Mouse (Mus musculus): Measurements from ENCODE around the gene Pnpla1. TPM values are rescaled to one million over a fixed set of nuclear protein-coding genes. Genes with fewer than 3 reads are reported as not detected.

The Pnpla1 gene
- polyA plus RNA-seq, 1 experiment from 2014 or later: 12.7 TPM

- Histone ChIP-seq H3K4me2 (replicated peaks; ENCODE audit: low read depth) (0 out of 2 replicates have a peak overlapping the region, but pooled peaks have one; percentile 5), H3K4me1 (replicated peaks; ENCODE audit: control insufficient read depth, insufficient read depth) (no peaks in the 10 kb centered on the region), H3K9ac (ENCODE audit: low read length) (no peak overlapping the region), H3K9me3 (ENCODE audit: control insufficient read depth, low read length) (no peaks in the 10 kb centered on the region), H3K4me3 (ENCODE audit: low read depth, low read length) (no peak overlapping the region), H3K27me3 (ENCODE audit: control insufficient read depth, insufficient read depth, low read length) (no peaks in the 10 kb centered on the region), H3K27ac (replicated peaks) (peak overlapping the region; percentile 30; the same call in 1 of the 2 replicates), H3K36me3 (ENCODE audit: control insufficient read depth, insufficient read depth, low read length) (no peaks in the 10 kb centered on the region)
- WGBS: 27% methylated on average over 11 of the region's 11 CpGs
- peak; percentile 53 for ATAC-seq (ENCODE audit: low FRiP score, low TSS enrichment)
- TF ChIP-seq CTCF (IDR thresholded peaks at IDR 0.05; ENCODE audit: low read depth) (no peak), EP300 (optimal IDR thresholded peaks at IDR 0.05) (no peak)
- DNase-seq (ENCODE audit: low spot score): peak; percentile 62
Measured at GRCm38 (mm10) chr17:28846974-28847617, 11.1 kb upstream of the Pnpla1 start.

- WGBS: 88% methylated on average over 5 of the region's 5 CpGs
- no peak for ATAC-seq (ENCODE audit: low FRiP score, low TSS enrichment)
- H3K9ac ChIP-seq (ENCODE audit: low read length): no peak overlapping the region
- no peaks in the 10 kb centered on the region for H3K9me3 ChIP-seq (ENCODE audit: control insufficient read depth, low read length)
- H3K4me2 ChIP-seq (replicated peaks; ENCODE audit: low read depth): no peak overlapping the region
- no peak overlapping the region for H3K4me3 ChIP-seq (ENCODE audit: low read depth, low read length)
- H3K36me3 ChIP-seq (ENCODE audit: control insufficient read depth, insufficient read depth, low read length): no peaks in the 10 kb centered on the region
- H3K27ac ChIP-seq (replicated peaks): 0 out of 2 replicates have a peak overlapping the region, but pooled peaks have one; percentile 18
- DNase-seq (ENCODE audit: low spot score): no peak
- no peaks in the 10 kb centered on the region for H3K4me1 ChIP-seq (replicated peaks; ENCODE audit: control insufficient read depth, insufficient read depth)
- H3K27me3 ChIP-seq (ENCODE audit: control insufficient read depth, insufficient read depth, low read length): no peaks in the 10 kb centered on the region
- TF ChIP-seq CTCF (IDR thresholded peaks at IDR 0.05; ENCODE audit: low read depth): no peak
- no peak for TF ChIP-seq EP300 (optimal IDR thresholded peaks at IDR 0.05)
Measured at GRCm38 (mm10) chr17:28850511-28850910, 7.7 kb upstream of the Pnpla1 start.

- Histone ChIP-seq H3K27me3 (ENCODE audit: control insufficient read depth, insufficient read depth, low read length) (no peaks in the 10 kb centered on the region), H3K9ac (ENCODE audit: low read length) (no peak overlapping the region), H3K36me3 (ENCODE audit: control insufficient read depth, insufficient read depth, low read length) (no peaks in the 10 kb centered on the region), H3K9me3 (ENCODE audit: control insufficient read depth, low read length) (no peaks in the 10 kb centered on the region), H3K4me1 (replicated peaks; ENCODE audit: control insufficient read depth, insufficient read depth) (no peaks in the 10 kb centered on the region), H3K4me3 (ENCODE audit: low read depth, low read length) (no peak overlapping the region), H3K27ac (replicated peaks) (no peak overlapping the region), H3K4me2 (replicated peaks; ENCODE audit: low read depth) (no peak overlapping the region)
- DNase-seq (ENCODE audit: low spot score) (no peak), ATAC-seq (ENCODE audit: low FRiP score, low TSS enrichment) (no peak)
- WGBS: 84% methylated on average over 7 of the region's 7 CpGs
- TF ChIP-seq CTCF (IDR thresholded peaks at IDR 0.05; ENCODE audit: low read depth) (no peak), EP300 (optimal IDR thresholded peaks at IDR 0.05) (no peak)
Measured at GRCm38 (mm10) chr17:28854377-28854776, 3.8 kb upstream of the Pnpla1 start.

- Histone ChIP-seq H3K4me3 (ENCODE audit: low read depth, low read length) (no peak overlapping the region), H3K27ac (replicated peaks) (peak overlapping the region; percentile 53), H3K4me1 (replicated peaks; ENCODE audit: control insufficient read depth, insufficient read depth) (no peaks in the 10 kb centered on the region), H3K27me3 (ENCODE audit: control insufficient read depth, insufficient read depth, low read length) (no peaks in the 10 kb centered on the region), H3K4me2 (replicated peaks; ENCODE audit: low read depth) (no peak overlapping the region), H3K9ac (ENCODE audit: low read length) (no peak overlapping the region), H3K36me3 (ENCODE audit: control insufficient read depth, insufficient read depth, low read length) (no peaks in the 10 kb centered on the region), H3K9me3 (ENCODE audit: control insufficient read depth, low read length) (no peaks in the 10 kb centered on the region)
- peak; percentile 78 for ATAC-seq (ENCODE audit: low FRiP score, low TSS enrichment)
- peak; percentile 66 for TF ChIP-seq CTCF (IDR thresholded peaks at IDR 0.05; ENCODE audit: low read depth)
- no peak for TF ChIP-seq EP300 (optimal IDR thresholded peaks at IDR 0.05)
- WGBS: 55% methylated on average over 9 of the region's 9 CpGs
- DNase-seq (ENCODE audit: low spot score): peak; percentile 48
Measured at GRCm38 (mm10) chr17:28855166-28855885, 2.9 kb upstream of the Pnpla1 start.

GRCm38 (mm10) chr17:28856030-28856429 is 2.2 kb upstream of the Pnpla1 start:
- Histone ChIP-seq H3K9me3 (ENCODE audit: control insufficient read depth, low read length) (no peaks in the 10 kb centered on the region), H3K27me3 (ENCODE audit: control insufficient read depth, insufficient read depth, low read length) (no peaks in the 10 kb centered on the region), H3K36me3 (ENCODE audit: control insufficient read depth, insufficient read depth, low read length) (no peaks in the 10 kb centered on the region), H3K4me1 (replicated peaks; ENCODE audit: control insufficient read depth, insufficient read depth) (no peaks in the 10 kb centered on the region), H3K27ac (replicated peaks) (peak overlapping the region; percentile 53), H3K4me3 (ENCODE audit: low read depth, low read length) (no peak overlapping the region), H3K4me2 (replicated peaks; ENCODE audit: low read depth) (no peak overlapping the region), H3K9ac (ENCODE audit: low read length) (no peak overlapping the region)
- TF ChIP-seq CTCF (IDR thresholded peaks at IDR 0.05; ENCODE audit: low read depth): no peak
- no peak for TF ChIP-seq EP300 (optimal IDR thresholded peaks at IDR 0.05)
- DNase-seq (ENCODE audit: low spot score) (no peak), ATAC-seq (ENCODE audit: low FRiP score, low TSS enrichment) (peak; percentile 39)
- WGBS: 66% methylated on average over 3 of the region's 3 CpGs

GRCm38 (mm10) chr17:28863926-28864325 is 5.7 kb downstream of the Pnpla1 start:
- no peak for TF ChIP-seq EP300 (optimal IDR thresholded peaks at IDR 0.05)
- no peak for TF ChIP-seq CTCF (IDR thresholded peaks at IDR 0.05; ENCODE audit: low read depth)
- Histone ChIP-seq H3K4me1 (replicated peaks; ENCODE audit: control insufficient read depth, insufficient read depth) (no peaks in the 10 kb centered on the region), H3K27me3 (ENCODE audit: control insufficient read depth, insufficient read depth, low read length) (no peaks in the 10 kb centered on the region), H3K9me3 (ENCODE audit: control insufficient read depth, low read length) (no peaks in the 10 kb centered on the region), H3K4me2 (replicated peaks; ENCODE audit: low read depth) (no peak overlapping the region), H3K4me3 (ENCODE audit: low read depth, low read length) (no peak overlapping the region), H3K9ac (ENCODE audit: low read length) (no peak overlapping the region), H3K27ac (replicated peaks) (no peak overlapping the region), H3K36me3 (ENCODE audit: control insufficient read depth, insufficient read depth, low read length) (no peaks in the 10 kb centered on the region)
- DNase-seq (ENCODE audit: low spot score): no peak
- no peak for ATAC-seq (ENCODE audit: low FRiP score, low TSS enrichment)
- 62% methylated on average over 7 of the region's 7 CpGs for WGBS

Measured in stomach, postnatal 0 days (tissue).